Mouse (Mus musculus): ENCODE results near the gene Arhgap10.

Gene Arhgap10

DNA sequence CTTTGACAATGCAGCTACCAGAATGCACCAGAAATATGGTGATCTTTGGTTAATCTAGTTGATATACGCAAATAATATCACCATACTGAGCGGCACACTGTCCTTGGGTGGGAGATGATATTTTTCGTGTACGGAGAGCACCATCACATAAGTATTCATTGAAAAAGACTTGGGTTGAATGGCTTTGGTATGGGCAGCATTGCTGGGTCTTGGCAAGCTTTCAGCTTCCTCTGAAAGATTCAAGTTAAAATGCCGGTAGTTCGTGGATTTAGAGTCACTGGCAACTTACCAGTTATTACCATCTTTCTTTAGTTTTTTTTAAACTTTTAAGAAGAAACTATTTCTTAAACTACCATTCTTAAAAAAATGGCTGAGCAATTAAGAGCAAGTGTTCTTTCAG is 302.6 kb downstream of the Arhgap10 start:
- DNase-seq (ENCODE audit: extremely low spot score), result no peak

DNA sequence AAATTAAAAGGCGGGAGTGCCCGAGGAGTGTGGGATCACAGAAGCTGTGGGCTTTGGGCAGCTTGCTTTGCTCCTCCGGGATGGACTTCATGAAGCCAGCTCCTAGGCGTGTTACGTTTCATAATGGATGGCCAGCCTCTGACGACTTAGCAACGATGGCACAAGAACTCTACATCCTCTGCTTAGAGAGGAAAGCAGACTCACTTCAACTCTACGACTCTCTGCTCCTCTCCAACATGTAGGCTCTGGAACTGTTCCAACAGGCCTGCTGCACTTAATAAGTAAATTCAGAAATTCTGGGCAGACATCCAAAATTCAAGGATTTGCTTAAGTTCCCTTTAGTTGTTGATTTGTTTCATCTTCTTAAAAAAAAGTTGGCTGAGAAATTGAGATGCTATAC is 303.1 kb downstream of the Arhgap10 start:
- no peak for DNase-seq (ENCODE audit: extremely low spot score)

DNA sequence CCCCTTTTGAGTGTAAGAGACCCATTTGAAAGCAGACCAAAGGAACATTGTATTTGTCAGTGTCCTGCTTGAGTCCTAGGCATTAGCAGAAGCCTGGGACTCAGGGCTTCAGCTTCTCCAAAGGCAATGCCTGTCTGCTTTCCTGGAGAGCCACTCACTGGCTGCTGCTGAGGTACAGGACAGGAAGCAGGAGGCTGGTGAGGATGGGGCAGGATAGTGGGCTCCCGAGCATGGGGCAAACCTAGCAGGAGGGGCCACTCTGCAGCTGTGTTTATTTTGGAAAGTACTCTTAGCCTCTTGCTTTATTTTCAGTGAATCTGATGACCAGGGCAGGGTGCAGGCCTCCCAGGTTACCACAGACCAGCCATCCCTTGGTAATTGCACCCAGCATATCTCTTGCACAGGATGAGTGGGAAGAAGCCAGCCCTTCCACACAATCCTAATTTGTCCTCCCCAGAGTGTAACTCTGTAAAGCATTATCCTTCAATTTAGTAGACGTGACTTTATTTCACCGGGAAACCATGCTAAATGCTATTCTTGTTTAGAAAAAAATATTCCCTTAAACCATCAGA is 303.8 kb downstream of the Arhgap10 start:
- DNase-seq (ENCODE audit: extremely low spot score), result no peak

DNA sequence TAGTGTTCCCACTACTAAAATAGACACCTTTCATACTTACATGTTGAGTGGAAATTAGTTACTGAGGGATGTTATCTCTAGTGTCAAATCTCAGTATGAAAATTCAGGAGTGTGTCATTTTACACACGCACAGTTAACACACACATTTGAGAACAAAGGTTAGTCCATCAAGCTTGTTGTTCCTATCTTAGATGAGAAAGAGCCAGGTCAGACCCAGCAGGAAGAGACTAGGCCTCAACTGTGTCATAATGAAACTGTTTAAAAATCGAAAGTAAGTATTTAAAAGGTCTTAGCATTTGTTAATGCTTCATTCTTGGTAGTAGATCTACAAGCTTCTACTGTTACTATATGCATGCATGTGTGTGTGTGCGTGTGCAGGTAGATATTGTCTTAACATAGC is 308.5 kb downstream of the Arhgap10 start:
- DNase-seq (ENCODE audit: extremely low spot score), result no peak

All from embryo, embryonic 9.5 days (tissue).